Mouse (Mus musculus) layer of hippocampus, postnatal 14 days (tissue): ENCODE measurements around the gene Susd6. TPM values are rescaled to one million over a fixed set of nuclear protein-coding genes. Genes with fewer than 3 reads are reported as not detected.

Experiments
- DNase-seq, 2 experiments: peaks; one replicate each; pipeline ENCODE4 v3.0.0; 2021 to 2022; ENCODE audit warnings: low spot score in 2 of 2, mixed read lengths in 1 of 2
- total RNA-seq, 2 experiments: library from RNA; stranded (reverse); gene quantifications; 2 replicates each; pipeline ENCODE4 v1.2.3; 2021

Susd6 gene
- total RNA-seq, 2 experiments from 2014 or later, result 54.3 TPM

GRCm38 (mm10) chr12:80924205-80924604, 133.9 kb downstream of the Susd6 start:
- peak in 1 of 2 experiments; percentile 52 for DNase-seq

- DNase-seq, result no peak
Measured at GRCm38 (mm10) chr12:80925919-80926318, 135.6 kb downstream of the Susd6 start.

GRCm38 (mm10) chr12:80926550-80926949, 136.2 kb downstream of the Susd6 start:
- no peak for DNase-seq

- DNase-seq, result no peak
Measured at GRCm38 (mm10) chr12:80927518-80927917, 137.2 kb downstream of the Susd6 start.

GRCm38 (mm10) chr12:80928881-80929280, 138.6 kb downstream of the Susd6 start:
- DNase-seq, result no peak

- DNase-seq, result no peak
Measured at GRCm38 (mm10) chr12:80930141-80930540, 139.8 kb downstream of the Susd6 start.

Other genes starting within 250 kb of the Susd6 start
- 10 to 100 TPM; 41.2 to 42.7 TPM for gene Slc39a9, start 146.6 kb upstream of the Susd6 start, total RNA-seq
- gene Erh, start 146.2 kb upstream of the Susd6 start, total RNA-seq, result 10 to 100 TPM; 56.8 to 57.5 TPM
- gene Plekhd1, start 97.9 kb upstream of the Susd6 start, total RNA-seq, result 1 to 10 TPM; 4.8 to 9.1 TPM
- 10 to 100 TPM; 18.5 to 18.7 TPM for gene Ccdc177, start 29.8 kb upstream of the Susd6 start, total RNA-seq
- 100 to 1,000 TPM; 355 to 387 TPM for gene Srsf5, start 155.0 kb downstream of the Susd6 start, total RNA-seq
- not detected for gene Slc10a1, start 178.2 kb downstream of the Susd6 start, total RNA-seq
- gene Smoc1, start 236.3 kb downstream of the Susd6 start, total RNA-seq, result 1 to 10 TPM; 8.3 to 8.7 TPM